Mouse (Mus musculus): ENCODE data around the gene Pafah1b3. TPM values are rescaled to one million over a fixed set of nuclear protein-coding genes. Genes with fewer than 3 reads are reported as not detected.

Gene Pafah1b3
- polyA plus RNA-seq, 1 experiment from 2014 or later: 198 TPM

DNA sequence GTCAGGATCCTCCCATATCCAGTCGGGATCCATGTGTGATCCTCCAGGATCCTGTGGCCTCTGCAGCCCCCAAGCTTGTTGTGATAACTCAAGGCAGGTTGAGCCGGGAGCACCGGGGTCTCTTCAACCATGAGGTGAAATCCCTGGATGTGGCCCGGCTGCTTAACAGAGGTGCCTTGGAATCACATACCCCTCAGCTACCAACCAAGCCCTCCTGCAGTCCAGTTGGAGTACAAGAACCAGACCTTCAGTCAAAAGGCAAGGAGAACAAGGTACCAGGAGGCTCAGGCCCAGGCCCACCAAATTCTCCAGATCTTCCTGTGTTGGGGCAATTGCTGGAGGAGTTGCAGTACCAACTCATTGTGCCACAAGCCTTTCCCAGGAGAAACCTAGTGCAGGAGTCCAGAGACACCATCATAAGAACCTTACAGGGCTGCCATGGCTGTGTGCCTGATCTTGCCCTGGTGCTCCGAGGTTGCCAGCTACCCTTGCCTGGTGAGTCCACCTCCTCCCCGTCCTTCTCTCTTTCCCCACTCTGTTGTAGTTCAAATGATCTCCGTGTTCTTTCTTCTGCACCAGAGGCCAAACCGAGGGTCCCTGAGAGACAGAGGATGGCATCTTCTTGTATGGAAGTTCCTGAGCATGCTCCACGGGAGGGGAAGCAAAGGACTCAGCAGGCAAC, 5.4 kb upstream of the Pafah1b3 start:
- Histone ChIP-seq H3K4me2 (no peak overlapping the region), H3K4me1 (peaks cover 9% of the 10 kb centered on the region), H3K9me3 (no peaks in the 10 kb centered on the region), H3K9ac (no peak overlapping the region), H3K27ac (no peak overlapping the region), H3K27me3 (peaks cover 24% of the 10 kb centered on the region), H3K4me3 (no peak overlapping the region), H3K36me3 (no peaks in the 10 kb centered on the region)
- no peak for ATAC-seq (ENCODE audit: insufficient number of reproducible peaks, low FRiP score, low TSS enrichment, low read depth)
- 60% methylated on average over 9 of the region's 9 CpGs for WGBS

DNA sequence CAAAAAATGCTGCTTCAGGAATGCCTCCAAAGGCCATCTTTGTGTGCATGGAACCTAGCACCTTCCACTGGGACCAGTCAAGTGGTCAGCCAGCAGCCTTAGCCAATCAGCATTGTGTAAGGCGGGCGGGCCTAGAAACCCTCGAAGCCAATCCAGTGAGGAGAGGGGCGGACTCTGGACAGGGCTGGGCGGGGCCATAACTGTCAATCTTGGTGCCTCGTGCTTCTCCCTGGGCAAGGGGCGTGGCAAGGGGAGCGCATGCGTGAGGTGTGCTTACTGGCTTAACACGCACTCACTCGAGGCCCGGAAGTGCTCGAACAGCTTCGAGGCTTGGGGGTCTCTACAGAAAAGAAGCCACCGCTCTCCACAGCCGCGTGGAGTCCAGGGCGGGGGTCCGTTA, 3.3 kb upstream of the Pafah1b3 start, which contains the start of gene Prr19:
Prr19 (plus strand) TSS at position 349 of the 400 bp plus-strand sequence.
- peaks cover 8% of the 10 kb centered on the region; the same call in 1 of the 2 replicates for H3K27me3 ChIP-seq
- peaks cover 22% of the 10 kb centered on the region for H3K4me1 ChIP-seq
- WGBS: 59% methylated on average over 19 of the region's 19 CpGs
- H3K27ac ChIP-seq: no peak within 1 kb of the TSS
- 0 out of 2 replicates have a peak, but pooled peaks have one; percentile 50 for ATAC-seq (ENCODE audit: insufficient number of reproducible peaks, low FRiP score, low TSS enrichment, low read depth)
- H3K4me3 ChIP-seq: no peak within 1 kb of the TSS
- no peak within 1 kb of the TSS for H3K9ac ChIP-seq
- H3K36me3 ChIP-seq: no peaks in the 10 kb centered on the region
- no peak within 1 kb of the TSS for H3K4me2 ChIP-seq
- H3K9me3 ChIP-seq: no peaks in the 10 kb centered on the region

DNA sequence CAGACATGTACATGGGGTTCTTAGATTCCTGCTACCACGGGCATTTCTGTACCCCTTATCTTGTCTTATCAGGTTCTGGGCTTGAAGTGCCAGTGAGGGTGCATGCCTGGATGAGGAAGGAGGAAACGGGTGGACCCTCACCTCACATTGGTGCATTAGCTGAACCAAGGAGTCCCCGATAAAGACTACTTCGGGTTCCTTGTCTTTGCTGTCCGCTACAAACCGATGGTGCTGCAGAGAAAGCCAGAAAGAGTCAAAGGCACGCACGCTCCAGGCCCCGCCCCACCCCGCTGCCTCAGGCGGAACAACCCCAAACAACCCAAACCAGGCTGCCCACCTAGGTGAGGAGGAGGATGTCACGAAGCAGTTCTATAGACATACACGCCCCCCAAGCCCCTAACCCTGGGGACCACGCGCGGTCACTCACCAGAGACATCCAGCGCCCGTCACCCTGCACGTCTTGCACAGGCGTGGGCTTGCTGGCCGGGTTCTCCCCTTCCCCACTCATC, 787 bp downstream of the Pafah1b3 start:
- Histone ChIP-seq H3K36me3 (peaks cover 39% of the 10 kb centered on the region), H3K9me3 (no peaks in the 10 kb centered on the region), H3K4me2 (peak overlapping the region; percentile 76), H3K27me3 (no peaks in the 10 kb centered on the region), H3K27ac (peak overlapping the region; percentile 94), H3K4me3 (peak overlapping the region; percentile 70), H3K4me1 (peaks cover 30% of the 10 kb centered on the region), H3K9ac (peak overlapping the region; percentile 83)
- WGBS: 1% methylated on average over 21 of the region's 21 CpGs
- peak; percentile 46 for ATAC-seq (ENCODE audit: insufficient number of reproducible peaks, low FRiP score, low TSS enrichment, low read depth)

DNA sequence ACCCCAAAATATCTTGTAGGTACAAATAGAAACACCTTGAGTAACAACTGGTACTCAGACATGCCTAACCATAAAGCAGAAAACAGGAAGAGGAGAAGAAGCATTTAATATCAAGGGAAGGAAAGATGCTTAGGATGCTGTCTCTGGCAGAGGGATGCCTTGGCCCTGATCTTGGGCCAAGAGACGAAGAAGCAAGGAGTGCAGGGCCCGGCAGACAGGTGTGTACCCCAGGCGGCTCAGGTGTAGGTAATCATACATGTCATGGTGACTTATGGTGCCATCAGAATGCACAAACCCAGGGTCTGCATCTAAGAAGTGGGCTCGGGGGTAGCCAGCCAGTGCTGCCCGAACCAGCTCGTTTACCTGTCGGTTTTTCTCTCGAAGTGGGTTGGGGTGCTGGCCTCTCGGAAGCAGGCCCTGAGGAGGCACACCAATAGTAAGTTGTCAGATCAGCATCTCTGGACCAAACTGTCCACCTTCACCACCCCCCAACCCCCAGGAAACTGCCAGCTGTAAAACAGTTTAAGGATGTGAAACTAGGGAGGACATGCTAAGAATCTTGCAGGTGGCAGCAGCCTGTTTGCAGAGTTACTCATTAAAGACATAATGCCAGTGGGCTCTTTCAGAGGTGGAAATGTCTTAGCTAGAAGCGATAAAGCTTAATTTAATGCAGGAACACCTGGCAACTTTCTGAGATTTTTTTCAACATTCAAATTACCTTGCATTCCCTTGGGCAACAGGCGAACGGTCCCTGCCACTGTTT, 2.6 kb downstream of the Pafah1b3 start:
- Histone ChIP-seq H3K4me1 (peaks cover 44% of the 10 kb centered on the region), H3K9ac (no peak overlapping the region; the same call in 1 of the 2 replicates), H3K27me3 (no peaks in the 10 kb centered on the region), H3K27ac (peak overlapping the region; percentile 19; the same call in 1 of the 2 replicates), H3K4me2 (no peak overlapping the region), H3K9me3 (no peaks in the 10 kb centered on the region), H3K36me3 (peaks cover 58% of the 10 kb centered on the region), H3K4me3 (no peak overlapping the region)
- WGBS: 80% methylated on average over 12 of the region's 12 CpGs
- no peak for ATAC-seq (ENCODE audit: insufficient number of reproducible peaks, low FRiP score, low TSS enrichment, low read depth)

DNA sequence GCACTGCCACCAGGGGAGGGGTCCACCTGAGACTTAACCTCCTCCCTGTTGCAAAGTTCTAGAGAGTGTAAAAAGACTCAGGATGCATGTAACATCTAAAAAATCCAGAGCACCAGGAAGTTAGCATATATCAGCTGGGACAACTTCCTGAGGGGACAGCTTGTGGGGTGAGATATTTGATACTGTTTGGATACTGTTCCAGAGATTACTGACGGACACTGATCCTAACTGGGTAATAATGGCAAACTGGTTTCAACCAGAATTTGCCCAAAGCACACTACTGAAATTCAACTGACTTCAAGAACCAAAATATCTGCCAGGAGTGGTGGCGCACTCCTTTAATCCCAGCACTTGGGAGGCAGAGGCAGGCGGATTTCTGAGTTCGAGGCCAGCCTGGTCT, 3.3 kb downstream of the Pafah1b3 start:
- H3K4me1 ChIP-seq: peaks cover 44% of the 10 kb centered on the region
- H3K27me3 ChIP-seq: no peaks in the 10 kb centered on the region
- H3K36me3 ChIP-seq: peaks cover 64% of the 10 kb centered on the region
- no peak overlapping the region for H3K4me2 ChIP-seq
- no peak for ATAC-seq (ENCODE audit: insufficient number of reproducible peaks, low FRiP score, low TSS enrichment, low read depth)
- H3K4me3 ChIP-seq: no peak overlapping the region
- WGBS: 91% methylated on average over 4 of the region's 4 CpGs
- H3K9ac ChIP-seq: no peak overlapping the region
- H3K27ac ChIP-seq: no peak overlapping the region
- no peaks in the 10 kb centered on the region for H3K9me3 ChIP-seq

DNA sequence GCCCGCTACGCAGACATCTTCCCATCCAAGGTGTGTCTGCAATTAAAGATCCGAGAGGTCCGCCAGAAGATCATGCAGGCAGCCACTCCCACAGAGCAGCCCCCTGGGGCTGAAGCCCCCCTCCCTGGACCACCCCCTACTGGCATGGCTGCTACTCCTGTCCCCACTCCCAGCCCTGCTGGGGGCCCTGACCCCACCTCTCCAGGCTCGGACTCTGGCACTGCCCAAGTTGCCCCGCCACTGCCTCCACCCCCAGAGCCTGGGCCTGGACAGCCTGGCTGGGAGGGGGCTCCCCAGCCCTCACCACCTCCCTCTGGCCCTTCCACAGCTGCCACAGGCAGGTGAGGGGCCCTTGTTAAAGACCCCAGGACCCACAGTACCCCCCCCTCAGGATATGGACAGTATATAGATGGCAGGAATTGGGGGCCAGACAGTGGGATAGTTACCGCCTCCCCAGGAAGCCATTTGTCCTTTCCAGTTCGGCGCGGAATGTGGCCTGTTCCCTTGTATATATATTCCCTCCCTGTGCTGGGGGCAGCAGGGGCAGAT, 4.5 kb downstream of the Pafah1b3 start:
- no peak overlapping the region for H3K4me3 ChIP-seq
- WGBS: 68% methylated on average over 10 of the region's 10 CpGs
- peaks cover 77% of the 10 kb centered on the region for H3K36me3 ChIP-seq
- ATAC-seq (ENCODE audit: insufficient number of reproducible peaks, low FRiP score, low TSS enrichment, low read depth): no peak
- H3K9ac ChIP-seq: no peak overlapping the region
- peak overlapping the region; percentile 38; the same call in 1 of the 2 replicates for H3K27ac ChIP-seq
- peaks cover 48% of the 10 kb centered on the region for H3K4me1 ChIP-seq
- H3K9me3 ChIP-seq: no peaks in the 10 kb centered on the region
- H3K27me3 ChIP-seq: no peaks in the 10 kb centered on the region
- H3K4me2 ChIP-seq: no peak overlapping the region

DNA sequence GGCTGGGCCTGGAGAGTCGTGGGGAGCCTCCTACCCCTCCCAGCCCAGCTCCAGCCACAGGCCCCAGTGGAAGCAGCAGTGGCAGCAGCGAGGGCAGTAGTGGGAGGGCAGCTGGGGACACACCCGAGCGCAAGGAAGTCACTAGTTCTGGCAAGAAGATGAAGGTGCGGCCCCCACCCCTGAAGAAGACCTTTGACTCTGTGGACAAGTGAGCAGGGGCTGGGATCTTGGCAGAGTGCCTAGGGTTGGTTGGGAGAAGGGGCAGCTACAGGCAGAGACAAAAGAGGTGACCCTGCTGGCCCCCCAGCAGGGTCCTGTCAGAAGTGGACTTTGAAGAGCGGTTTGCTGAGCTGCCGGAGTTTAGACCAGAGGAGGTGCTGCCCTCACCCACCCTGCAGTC, 5.7 kb downstream of the Pafah1b3 start:
- 72% methylated on average over 7 of the region's 7 CpGs for WGBS
- no peak for ATAC-seq (ENCODE audit: insufficient number of reproducible peaks, low FRiP score, low TSS enrichment, low read depth)
- H3K4me3 ChIP-seq: no peak overlapping the region

DNA sequence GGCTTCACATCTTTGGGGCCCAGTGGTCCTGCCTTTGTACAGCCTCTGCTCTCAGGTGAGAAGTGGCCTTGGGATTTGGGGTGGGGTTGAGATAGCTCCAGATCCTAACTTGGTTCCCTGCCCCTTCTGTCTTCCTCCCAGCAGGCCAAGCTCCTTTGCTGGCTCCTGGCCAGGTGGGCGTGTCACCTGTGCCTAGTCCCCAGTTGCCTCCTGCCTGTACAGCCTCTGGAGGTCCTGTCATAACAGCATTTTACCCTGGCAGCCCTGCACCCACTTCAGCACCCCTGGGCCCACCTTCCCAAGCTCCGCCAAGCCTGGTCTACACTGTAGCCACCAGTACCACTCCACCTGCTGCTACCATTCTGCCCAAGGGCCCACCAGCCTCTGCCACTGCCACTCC, 6.9 kb downstream of the Pafah1b3 start:
- Histone ChIP-seq H3K4me2 (no peak overlapping the region), H3K4me1 (peaks cover 32% of the 10 kb centered on the region), H3K27me3 (no peaks in the 10 kb centered on the region), H3K9ac (no peak overlapping the region), H3K27ac (peak overlapping the region; percentile 61; the same call in 1 of the 2 replicates), H3K4me3 (no peak overlapping the region), H3K36me3 (peaks cover 99% of the 10 kb centered on the region), H3K9me3 (no peaks in the 10 kb centered on the region)
- ATAC-seq (ENCODE audit: insufficient number of reproducible peaks, low FRiP score, low TSS enrichment, low read depth): no peak
- WGBS: 83% methylated on average over 2 of the region's 2 CpGs

More for the DNA sequence above, 5.7 kb downstream of the Pafah1b3 start:
- H3K36me3 ChIP-seq: peaks cover 88% of the 10 kb centered on the region
- H3K27ac ChIP-seq: no peak overlapping the region
- H3K4me1 ChIP-seq: peaks cover 43% of the 10 kb centered on the region
- H3K9ac ChIP-seq: no peak overlapping the region
- H3K4me2 ChIP-seq: no peak overlapping the region
- H3K27me3 ChIP-seq: no peaks in the 10 kb centered on the region
- H3K9me3 ChIP-seq: no peaks in the 10 kb centered on the region

DNA sequence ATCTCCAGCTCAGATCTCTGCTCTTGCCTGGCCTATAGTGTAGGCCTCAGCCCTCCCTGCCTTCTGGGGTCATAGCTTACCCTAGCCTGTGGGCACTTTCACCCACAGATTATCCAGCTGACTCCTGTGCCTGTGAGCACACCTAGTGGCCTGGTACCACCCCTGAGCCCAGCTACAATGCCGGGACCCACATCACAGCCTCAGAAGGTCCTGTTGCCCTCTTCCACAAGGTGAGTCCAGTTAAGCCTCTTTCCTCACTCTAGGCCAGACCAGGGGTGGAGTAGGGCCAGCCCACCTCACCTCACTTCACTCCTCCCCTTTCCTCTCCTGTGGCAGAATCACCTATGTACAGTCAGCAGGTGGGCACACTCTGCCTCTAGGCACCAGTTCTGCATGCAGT, 7.3 kb downstream of the Pafah1b3 start:
- Histone ChIP-seq H3K9ac (no peak overlapping the region), H3K4me1 (peaks cover 34% of the 10 kb centered on the region), H3K4me3 (no peak overlapping the region), H3K4me2 (no peak overlapping the region), H3K27me3 (no peaks in the 10 kb centered on the region), H3K9me3 (no peaks in the 10 kb centered on the region), H3K27ac (0 out of 2 replicates have a peak overlapping the region, but pooled peaks have one; percentile 61), H3K36me3 (peaks cover 99% of the 10 kb centered on the region)
- no peak for ATAC-seq (ENCODE audit: insufficient number of reproducible peaks, low FRiP score, low TSS enrichment, low read depth)
- WGBS: 92% methylated on average over 1 of the region's 1 CpGs

DNA sequence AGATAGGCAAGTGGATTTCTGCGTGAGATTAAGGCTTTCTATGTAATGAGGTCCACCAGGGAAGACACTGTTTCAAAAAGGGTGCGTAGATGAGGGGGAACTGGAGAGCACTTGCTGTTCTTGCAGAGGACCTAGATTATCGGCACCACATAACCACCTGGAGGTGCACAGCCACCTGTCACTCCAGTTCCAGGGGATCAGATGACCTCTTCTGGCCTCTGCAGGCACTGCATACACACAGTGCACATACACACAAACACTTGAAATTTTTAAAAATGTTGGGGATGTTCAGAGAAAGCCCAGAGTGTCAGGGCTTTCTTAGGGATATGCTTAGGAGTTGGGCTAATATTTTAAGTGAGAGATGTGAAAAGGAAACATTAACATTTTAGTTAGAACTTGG, 7.9 kb downstream of the Pafah1b3 start:
- no peak for ATAC-seq (ENCODE audit: insufficient number of reproducible peaks, low FRiP score, low TSS enrichment, low read depth)
- WGBS: 92% methylated on average over 3 of the region's 3 CpGs

DNA sequence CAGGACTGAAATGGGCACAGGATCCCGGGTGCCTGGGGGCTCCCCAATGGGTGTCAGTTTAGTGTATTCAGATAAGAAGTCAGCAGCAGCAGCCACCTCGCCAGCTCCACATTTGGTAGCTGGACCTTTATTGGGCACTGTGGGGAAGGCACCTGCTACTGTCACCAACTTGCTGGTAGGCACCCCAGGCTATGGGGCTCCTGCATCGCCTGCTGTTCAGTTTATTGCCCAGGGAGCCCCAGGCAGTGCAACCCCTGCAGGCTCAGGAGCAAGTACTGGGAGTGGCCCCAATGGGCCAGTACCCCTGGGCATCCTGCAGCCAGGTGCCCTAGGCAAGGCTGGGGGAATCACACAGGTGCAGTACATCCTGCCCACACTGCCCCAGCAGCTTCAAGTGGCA, 9.1 kb downstream of the Pafah1b3 start:
- H3K36me3 ChIP-seq: peaks cover 92% of the 10 kb centered on the region
- peaks cover 51% of the 10 kb centered on the region for H3K4me1 ChIP-seq
- WGBS: 91% methylated on average over 3 of the region's 3 CpGs
- H3K9me3 ChIP-seq: no peaks in the 10 kb centered on the region
- H3K27me3 ChIP-seq: no peaks in the 10 kb centered on the region
- H3K4me2 ChIP-seq: no peak overlapping the region
- H3K27ac ChIP-seq: no peak overlapping the region
- no peak for ATAC-seq (ENCODE audit: insufficient number of reproducible peaks, low FRiP score, low TSS enrichment, low read depth)
- no peak overlapping the region for H3K4me3 ChIP-seq
- no peak overlapping the region for H3K9ac ChIP-seq

More for the DNA sequence above, 7.9 kb downstream of the Pafah1b3 start:
- Histone ChIP-seq H3K9me3 (no peaks in the 10 kb centered on the region), H3K27ac (no peak overlapping the region), H3K4me3 (no peak overlapping the region), H3K36me3 (peaks cover 99% of the 10 kb centered on the region), H3K27me3 (no peaks in the 10 kb centered on the region), H3K4me2 (no peak overlapping the region), H3K4me1 (peaks cover 38% of the 10 kb centered on the region), H3K9ac (no peak overlapping the region)

DNA sequence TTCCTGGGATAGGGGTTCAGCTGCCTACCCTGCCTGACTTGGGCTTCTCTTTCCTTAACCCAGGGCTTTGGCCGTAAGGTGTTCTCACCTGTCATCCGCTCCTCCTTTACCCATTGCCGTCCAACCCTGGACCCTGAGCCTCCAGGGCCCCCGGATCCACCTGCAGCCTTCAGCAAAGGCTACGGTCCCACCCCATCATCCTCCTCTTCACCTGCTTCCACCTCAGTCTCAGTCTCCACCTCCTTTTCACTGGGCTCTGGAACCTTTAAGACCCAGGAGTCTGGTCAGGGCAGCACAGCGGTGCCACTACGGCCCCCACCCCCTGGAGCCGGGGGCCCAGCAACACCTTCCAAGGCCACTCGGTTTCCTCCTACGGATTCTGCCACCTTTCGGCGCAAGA, 9.8 kb downstream of the Pafah1b3 start:
- Histone ChIP-seq H3K4me3 (no peak overlapping the region), H3K27me3 (no peaks in the 10 kb centered on the region), H3K4me1 (peaks cover 54% of the 10 kb centered on the region), H3K27ac (no peak overlapping the region), H3K4me2 (no peak overlapping the region), H3K9ac (no peak overlapping the region), H3K9me3 (no peaks in the 10 kb centered on the region), H3K36me3 (peaks cover 85% of the 10 kb centered on the region)
- no peak for ATAC-seq (ENCODE audit: insufficient number of reproducible peaks, low FRiP score, low TSS enrichment, low read depth)
- 89% methylated on average over 12 of the region's 12 CpGs for WGBS

All from limb, embryonic 15.5 days (tissue).